Mouse (Mus musculus) kidney, postnatal 0 days (tissue): ENCODE data around the gene Rasal3. TPM values are rescaled to one million over a fixed set of nuclear protein-coding genes. Genes with fewer than 3 reads are reported as not detected.

Experiments used
- ATAC-seq: fragments of 200-750 bp; cut with Nextera tagmentation; replicated peaks from 2 replicates; pipeline ENCODE4 v1.8.0; 2017; ENCODE audit warnings: low read depth, moderate number of reproducible peaks, moderate TSS enrichment, moderate library complexity; ENCODE audit not compliant: low FRiP score
- DNase-seq: peaks from one replicate; pipeline ENCODE4 v3.0.0-alpha.2; 2016; ENCODE audit warnings: low spot score
- H3K27ac ChIP-seq: fragments of 300-500 bp; sonication (generic); 2 replicates; pipeline ENCODE4 v1.5.1; 2014; ENCODE audit warnings: mild to moderate bottlenecking
- H3K27me3 ChIP-seq: fragments of 300-500 bp; sonication (generic); 2 replicates; pipeline ENCODE4 v1.6.1; 2014; ENCODE audit warnings: low read length, mixed read lengths; ENCODE audit not compliant: insufficient read depth
- H3K36me3 ChIP-seq: fragments of 300-500 bp; sonication (generic); 2 replicates; pipeline ENCODE4 v1.6.1; 2014; ENCODE audit warnings: low read length, mixed read lengths; ENCODE audit not compliant: insufficient read depth
- H3K4me1 ChIP-seq: fragments of 300-500 bp; sonication (generic); replicated peaks from 2 replicates; pipeline ENCODE4 v1.6.1; 2014; ENCODE audit warnings: antibody characterized with exemption, low read length, mixed read lengths; ENCODE audit not compliant: insufficient read depth
- H3K4me2 ChIP-seq: fragments of 300-500 bp; sonication (generic); 2 replicates; pipeline ENCODE4 v1.6.1; 2014; ENCODE audit warnings: mild to moderate bottlenecking, low read length, moderate library complexity, mixed read lengths
- H3K4me3 ChIP-seq: fragments of 300-500 bp; sonication (generic); replicated peaks from 2 replicates; pipeline ENCODE4 v1.5.1; 2014; ENCODE audit warnings: low read depth, low read length
- H3K9ac ChIP-seq: fragments of 300-500 bp; sonication (generic); 2 replicates; pipeline ENCODE4 v1.6.1; 2014; ENCODE audit warnings: low read depth, low read length
- H3K9me3 ChIP-seq: fragments of 300-500 bp; sonication (generic); replicated peaks from 2 replicates; pipeline ENCODE4 v1.6.1; 2016; ENCODE audit warnings: low read length, inconsistent platforms, mixed read lengths
- CTCF ChIP-seq: IDR thresholded peaks from 2 replicates; pipeline ENCODE4 v1.5.1; 2016; ENCODE audit warnings: antibody characterized with exemption, low read depth, mild to moderate bottlenecking, moderate library complexity
- WGBS: fragments of 180-500 bp; shearing (Covaris S2); extraction: QIAGEN DNeasy Blood & Tissue Kit; methylation state at CpG from one replicate; pipeline ENCODE4 v1.1.7; 2014; 5-methylcytosine and 5-hydroxymethylcytosine counted together
- polyA plus RNA-seq: library from polyadenylated mRNA; unstranded; fragments of >200 nt; fragmentation: Nextera tagmentation; extraction: Ambion mirVana; gene quantifications from 2 replicates; pipeline ENCODE4 v1.2.1, GENCODE M21; 2015

Gene Rasal3
- polyA plus RNA-seq, 1 experiment from 2014 or later: 0.53 TPM

DNA sequence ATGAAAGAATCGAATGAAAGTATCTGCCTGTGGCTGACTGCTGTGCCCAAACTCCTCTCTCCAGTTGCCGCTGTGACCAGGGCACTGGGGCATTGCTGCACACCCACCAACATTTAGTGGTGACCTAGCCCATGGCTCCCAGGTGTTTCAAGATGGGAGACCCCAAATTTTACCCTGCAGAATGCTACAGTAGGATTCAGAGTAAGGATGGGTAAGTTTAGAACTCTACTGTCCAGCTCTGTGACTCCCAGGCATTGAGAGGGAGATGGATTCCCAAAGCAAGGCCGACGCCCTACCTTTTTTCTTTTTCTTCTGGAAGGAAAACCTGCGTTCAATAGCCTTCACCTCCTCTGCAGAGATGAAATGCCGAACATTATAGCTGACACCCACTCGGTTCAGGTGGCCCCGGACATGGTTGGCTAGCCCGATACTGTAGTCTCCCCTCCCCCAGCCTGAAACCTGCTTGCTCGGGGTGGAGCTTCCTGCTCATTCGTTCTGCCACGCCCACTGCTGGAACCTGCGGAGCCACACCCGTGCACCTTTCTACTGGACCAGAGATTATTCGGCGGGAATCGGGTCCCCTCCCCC, 34.3 kb downstream of the Rasal3 start:
- Histone ChIP-seq H3K36me3 (peaks cover 4% of the 10 kb centered on the region; the same call in 1 of the 2 replicates), H3K4me2 (peak overlapping the region; percentile 46), H3K4me1 (0 out of 2 replicates have a peak, but pooled peaks cover 3% of the 10 kb centered on the region), H3K27me3 (no peaks in the 10 kb centered on the region), H3K4me3 (peak overlapping the region; percentile 18; the same call in 1 of the 2 replicates), H3K9ac (0 out of 2 replicates have a peak overlapping the region, but pooled peaks have one; percentile 35), H3K9me3 (no peaks in the 10 kb centered on the region), H3K27ac (peak overlapping the region; percentile 36; the same call in 1 of the 2 replicates)
- ATAC-seq (peak; percentile 53; the same call in 1 of the 2 replicates), DNase-seq (peak; percentile 29)
- no peak for TF ChIP-seq CTCF
- 16% methylated on average over 11 of the region's 17 CpGs for WGBS

DNA sequence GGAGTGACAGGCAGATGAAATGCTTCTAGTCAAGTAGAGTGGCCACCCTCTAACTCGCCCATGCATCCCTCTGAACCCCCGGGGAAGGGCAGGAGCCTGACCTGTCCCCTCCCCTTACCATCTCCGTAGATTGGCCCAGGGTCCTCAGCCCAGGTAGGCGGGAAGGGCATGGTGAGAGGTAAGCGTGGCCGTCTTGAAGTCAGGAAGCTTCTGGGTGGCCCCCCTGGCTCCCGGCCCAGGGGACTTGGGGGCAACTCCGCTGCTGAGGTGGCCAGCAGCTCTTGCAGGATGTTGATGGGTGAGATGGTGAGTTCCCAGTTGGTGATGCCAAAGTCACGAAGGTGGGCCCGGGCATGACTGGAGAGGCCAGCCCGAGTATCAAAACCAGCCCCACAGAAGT, 35.7 kb downstream of the Rasal3 start:
- Histone ChIP-seq H3K27me3 (no peaks in the 10 kb centered on the region), H3K4me3 (no peak overlapping the region), H3K9ac (no peak overlapping the region), H3K27ac (no peak overlapping the region), H3K4me2 (no peak overlapping the region), H3K36me3 (peaks cover 4% of the 10 kb centered on the region; the same call in 1 of the 2 replicates), H3K4me1 (peaks cover 10% of the 10 kb centered on the region), H3K9me3 (no peaks in the 10 kb centered on the region)
- no peak for ATAC-seq
- no peak for TF ChIP-seq CTCF
- DNase-seq: no peak
- WGBS: 91% methylated on average over 11 of the region's 11 CpGs

DNA sequence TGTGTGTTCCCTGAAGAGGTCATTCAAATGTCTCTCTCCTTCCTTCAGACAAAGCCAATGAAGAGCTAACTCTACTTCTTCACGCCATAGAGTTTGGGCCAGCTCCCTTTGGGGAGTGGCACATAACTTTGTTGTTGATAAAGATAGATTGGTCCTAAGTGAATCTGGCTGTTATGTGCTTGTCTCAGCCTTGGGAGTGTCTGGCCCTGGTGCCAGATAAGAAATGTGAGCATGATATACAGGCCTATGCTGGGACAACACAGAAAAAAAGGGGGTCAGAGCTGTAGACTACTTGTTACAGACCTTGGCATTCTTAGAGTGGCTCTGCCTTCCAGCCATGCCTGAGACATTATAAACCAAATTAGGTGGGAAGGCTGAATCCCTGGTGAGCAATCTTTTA, 38.1 kb downstream of the Rasal3 start:
- WGBS: 62% methylated on average over 1 of the region's 1 CpGs

DNA sequence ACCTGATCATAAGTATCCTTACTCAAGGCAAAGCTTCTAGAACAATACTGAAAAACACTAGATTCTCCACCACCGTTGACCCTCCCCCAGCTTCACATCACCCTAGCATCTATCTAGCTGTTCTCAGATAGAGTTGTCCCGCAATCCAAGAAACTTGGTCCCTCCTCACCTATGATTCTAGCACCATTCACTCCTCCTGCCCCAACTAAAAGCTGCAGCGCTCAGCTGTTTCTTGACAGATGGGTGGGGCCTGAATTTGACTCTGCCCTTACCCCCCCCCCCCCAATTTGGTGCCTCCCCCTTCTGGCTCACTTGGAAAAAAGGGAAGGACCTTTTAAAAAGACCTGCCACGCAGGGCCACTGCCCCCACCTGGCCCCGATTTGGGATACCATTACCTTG, 38.5 kb downstream of the Rasal3 start:
- Histone ChIP-seq H3K4me2 (peak overlapping the region; percentile 89), H3K36me3 (peaks cover 21% of the 10 kb centered on the region), H3K4me3 (peak overlapping the region; percentile 75; the same call in 1 of the 2 replicates), H3K9ac (peak overlapping the region; percentile 38; the same call in 1 of the 2 replicates), H3K9me3 (no peaks in the 10 kb centered on the region), H3K27ac (peak overlapping the region; percentile 80), H3K27me3 (no peaks in the 10 kb centered on the region), H3K4me1 (peaks cover 11% of the 10 kb centered on the region)
- WGBS: 48% methylated on average over 5 of the region's 5 CpGs
- ATAC-seq (no peak), DNase-seq (no peak)
- 0 out of 2 replicates have a peak, but pooled peaks have one; percentile 0 for TF ChIP-seq CTCF

More for the DNA sequence above, 38.1 kb downstream of the Rasal3 start:
- Histone ChIP-seq H3K36me3 (peaks cover 16% of the 10 kb centered on the region), H3K27ac (no peak overlapping the region), H3K9me3 (no peaks in the 10 kb centered on the region), H3K4me3 (no peak overlapping the region), H3K9ac (no peak overlapping the region), H3K4me2 (no peak overlapping the region; the same call in 1 of the 2 replicates), H3K4me1 (peaks cover 11% of the 10 kb centered on the region), H3K27me3 (no peaks in the 10 kb centered on the region)
- no peak for TF ChIP-seq CTCF
- ATAC-seq (no peak), DNase-seq (no peak)

DNA sequence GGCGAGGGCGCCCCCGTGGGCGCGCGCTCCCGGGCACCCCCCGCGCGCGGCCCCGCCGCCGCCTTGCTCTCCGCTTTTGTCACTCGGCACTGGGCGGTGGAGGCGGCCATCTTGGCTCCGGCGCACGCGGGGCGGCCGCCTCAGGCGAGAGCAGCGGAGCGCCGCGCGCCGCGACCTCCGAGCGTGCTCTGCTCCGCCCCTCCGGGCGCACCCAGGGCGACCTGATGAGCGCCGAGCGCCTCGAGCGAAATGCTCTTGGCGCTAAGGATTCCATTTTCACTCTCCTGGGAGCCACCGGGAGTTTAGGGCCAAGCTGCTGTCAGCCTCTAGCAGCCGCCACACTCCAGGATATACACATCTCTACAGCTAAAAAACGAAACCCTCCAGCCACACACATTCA, 39.1 kb downstream of the Rasal3 start:
- 0% methylated on average over 29 of the region's 47 CpGs for WGBS
- Histone ChIP-seq H3K4me2 (peak overlapping the region; percentile 89), H3K4me3 (peak overlapping the region; percentile 75), H3K4me1 (peaks cover 11% of the 10 kb centered on the region), H3K36me3 (peaks cover 24% of the 10 kb centered on the region), H3K9ac (peak overlapping the region; percentile 96), H3K27ac (peak overlapping the region; percentile 80), H3K9me3 (no peaks in the 10 kb centered on the region), H3K27me3 (no peaks in the 10 kb centered on the region)
- DNase-seq (peak; percentile 94), ATAC-seq (peak; percentile 92)
- TF ChIP-seq CTCF: peak; percentile 32; the same call in 1 of the 2 replicates

DNA sequence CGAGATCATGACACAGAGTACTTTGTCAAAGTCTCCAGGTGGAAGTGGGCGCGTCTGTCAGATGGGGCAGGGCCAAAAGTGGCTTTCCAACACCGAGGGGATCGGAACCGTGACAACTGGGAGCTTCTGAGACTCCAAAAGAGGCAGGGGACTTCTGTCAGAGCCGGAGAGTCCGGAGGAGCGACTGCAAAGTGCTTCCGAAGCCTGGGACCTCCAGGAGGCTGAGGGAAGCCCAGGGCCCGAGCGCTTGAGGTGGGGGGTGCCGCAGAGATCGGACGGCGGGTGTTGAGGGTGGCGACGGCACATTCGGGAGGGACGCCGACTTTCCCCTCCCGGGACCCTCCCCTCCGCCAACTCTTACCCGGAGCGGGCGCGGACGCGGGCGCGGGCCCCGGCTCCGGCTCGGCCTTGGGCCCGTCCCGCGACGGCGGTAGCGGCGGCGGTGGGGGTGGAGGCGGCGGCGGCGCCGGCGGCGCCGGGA, 39.5 kb downstream of the Rasal3 start:
- Histone ChIP-seq H3K27ac (peak overlapping the region; percentile 80), H3K36me3 (peaks cover 29% of the 10 kb centered on the region), H3K4me1 (peaks cover 8% of the 10 kb centered on the region), H3K27me3 (no peaks in the 10 kb centered on the region), H3K9ac (peak overlapping the region; percentile 96), H3K9me3 (no peaks in the 10 kb centered on the region), H3K4me3 (peak overlapping the region; percentile 75), H3K4me2 (peak overlapping the region; percentile 89)
- TF ChIP-seq CTCF: no peak
- WGBS: 0% methylated on average over 23 of the region's 50 CpGs
- peak; percentile 45 for ATAC-seq
- DNase-seq: peak; percentile 33
